Mouse (Mus musculus) liver, postnatal 0 days (tissue): Measurements from ENCODE around the gene Adh7.

Experiments used
- CTCF ChIP-seq: sonication (generic); IDR thresholded peaks from 2 replicates; pipeline ENCODE4 v1.5.1; 2016; ENCODE audit warnings: antibody characterized with exemption, low read depth
- EP300 ChIP-seq: IDR thresholded peaks from 2 replicates; pipeline ENCODE4 v1.6.1; 2016; ENCODE audit warnings: antibody characterized with exemption, low read depth, mild to moderate bottlenecking

- TF ChIP-seq CTCF = peak; percentile 59
- no peak for TF ChIP-seq EP300
Measured at GRCm38 (mm10) chr3:138240411-138240810, 22.9 kb downstream of the Adh7 start.
